In genomic region chr9:72491559-72492193, GRCm38 (mm10) we compare ENCODE assay signal across 8 mouse cellular contexts. TPM values are rescaled to one million over a fixed set of nuclear protein-coding genes. Genes with fewer than 3 reads are reported as not detected.
A peak's percentile ranks its signal among the peaks of the same experiment; 100 is the strongest.
DNase-seq lines count a peak whose midpoint lies in the region; ATAC-seq lines count a peak whose summit lies in the region.

No protein-coding gene starts in this region.

- H3K36me3 ChIP-seq in forebrain, embryonic 10.5 days (replicated peaks) = peaks cover 30% of the 10 kb centered on the region
- no peaks in the 10 kb centered on the region for H3K36me3 ChIP-seq in heart, embryonic 16.5 days (ENCODE audit: control insufficient read depth, insufficient read depth)
- H3K36me3 ChIP-seq in liver, embryonic 15.5 days (replicated peaks) = no peaks in the 10 kb centered on the region; the same call in 1 of the 2 replicates
- H3K36me3 ChIP-seq in neural tube, embryonic 12.5 days = peaks cover 13% of the 10 kb centered on the region

- peaks cover 16% of the 10 kb centered on the region for H3K4me1 ChIP-seq in forebrain, embryonic 10.5 days
- H3K4me1 ChIP-seq in heart, embryonic 16.5 days (ENCODE audit: control insufficient read depth, insufficient read depth, low read length) = peaks cover 9% of the 10 kb centered on the region; the same call in 1 of the 2 replicates
- H3K4me1 ChIP-seq in liver, embryonic 15.5 days (replicated peaks) = peaks cover 24% of the 10 kb centered on the region
- H3K4me1 ChIP-seq in neural tube, embryonic 12.5 days = peaks cover 12% of the 10 kb centered on the region; the same call in 1 of the 2 replicates

- H3K4me3 ChIP-seq in forebrain, embryonic 10.5 days = peak overlapping the region; percentile 85
- peak overlapping the region; percentile 72 for H3K4me3 ChIP-seq in heart, embryonic 16.5 days (ENCODE audit: low read length)
- peak overlapping the region; percentile 85 for H3K4me3 ChIP-seq in liver, embryonic 15.5 days (replicated peaks)
- H3K4me3 ChIP-seq in neural tube, embryonic 12.5 days = peak overlapping the region; percentile 76

- DNase-seq in c-Kit-negative CD71-positive TER-119-positive erythroid progenitor cells, embryonic 14.5 days (ENCODE audit: low read depth, low spot score) = peak; percentile 80
- DNase-seq in forebrain, embryonic 10.5 days (ENCODE audit: extremely low spot score, low spot score) = peak; percentile 93
- peak; percentile 95 to 97 for DNase-seq in kidney, postnatal 36 days
- peak; percentile 76 for DNase-seq in telencephalon, adult 2 months (ENCODE audit: low read depth, low spot score)

- H3K4me2 ChIP-seq in heart, embryonic 16.5 days (ENCODE audit: low read depth, low read length) = peak overlapping the region; percentile 95
- peak overlapping the region; percentile 91 for H3K4me2 ChIP-seq in liver, embryonic 15.5 days
- peak overlapping the region; percentile 77 for H3K4me2 ChIP-seq in neural tube, embryonic 12.5 days (replicated peaks)

- peak overlapping the region; percentile 96 for H3K27ac ChIP-seq in forebrain, embryonic 10.5 days
- peak overlapping the region; percentile 97 for H3K27ac ChIP-seq in heart, embryonic 16.5 days (ENCODE audit: low read length)
- H3K27ac ChIP-seq in liver, embryonic 15.5 days (replicated peaks) = peak overlapping the region; percentile 80
- H3K27ac ChIP-seq in neural tube, embryonic 12.5 days = peak overlapping the region; percentile 47

- peak overlapping the region; percentile 81 for H3K9ac ChIP-seq in heart, embryonic 16.5 days (ENCODE audit: low read length)
- H3K9ac ChIP-seq in liver, embryonic 15.5 days = peak overlapping the region; percentile 57
- H3K9ac ChIP-seq in neural tube, embryonic 12.5 days = peak overlapping the region; percentile 60

- no peaks in the 10 kb centered on the region for H3K27me3 ChIP-seq in forebrain, embryonic 10.5 days (ENCODE audit: poor library complexity, severe bottlenecking)
- no peaks in the 10 kb centered on the region for H3K27me3 ChIP-seq in heart, embryonic 16.5 days (ENCODE audit: control insufficient read depth, insufficient read depth, low read length)
- H3K27me3 ChIP-seq in liver, embryonic 15.5 days = no peaks in the 10 kb centered on the region
- no peaks in the 10 kb centered on the region for H3K27me3 ChIP-seq in neural tube, embryonic 12.5 days (replicated peaks)

- no peaks in the 10 kb centered on the region for H3K9me3 ChIP-seq in forebrain, embryonic 10.5 days
- no peaks in the 10 kb centered on the region for H3K9me3 ChIP-seq in heart, embryonic 16.5 days (replicated peaks; ENCODE audit: control insufficient read depth, low read length)
- H3K9me3 ChIP-seq in liver, embryonic 15.5 days (replicated peaks) = no peaks in the 10 kb centered on the region
- H3K9me3 ChIP-seq in neural tube, embryonic 12.5 days = no peaks in the 10 kb centered on the region

- 0% methylated on average over 32 of the region's 32 CpGs for WGBS in forebrain, embryonic 10.5 days
- WGBS in heart, embryonic 16.5 days = under 1% methylated on average over 32 of the region's 32 CpGs
- WGBS in liver, embryonic 15.5 days (ENCODE audit: insufficient replicate concordance) = 0% methylated on average over 32 of the region's 32 CpGs
- whole genome bisulfite sequencing in neural tube, embryonic 12.5 days = under 1% methylated on average over 32 of the region's 32 CpGs

- ATAC-seq in CD4-positive, CD25-positive, alpha-beta regulatory T cell, adult 4 months = peak; percentile 94
- peak; percentile 94 for ATAC-seq in heart, embryonic 16.5 days (replicated peaks; ENCODE audit: extremely low read depth, insufficient read depth, low FRiP score)
- ATAC-seq in liver, embryonic 15.5 days (ENCODE audit: insufficient read depth) = peak; percentile 89
- ATAC-seq in neural tube, embryonic 12.5 days (ENCODE audit: low FRiP score, low read depth) = peak; percentile 98

RNA-seq across cellular contexts. Expression of gene Tex9, which starts 0.3 kb away (rescaled TPM):
- polyA plus RNA-seq in CD4-positive, CD25-positive, alpha-beta regulatory T cell, adult 4 months (2017; shearing (Covaris generic)) = 1 to 10 TPM; 7.9 to 8.6 TPM
- polyA plus RNA-seq in forebrain, embryonic 10.5 days (2016; fragmentation: Nextera tagmentation; extraction: Ambion mirVana) = 75.5 and 89.5 TPM in 2 replicates
- polyA plus RNA-seq in heart, embryonic 16.5 days (2015; fragmentation: Nextera tagmentation; extraction: Ambion mirVana) = 14.4 and 15.2 TPM in 2 replicates
- 3.8 and 4.2 TPM in 2 replicates for polyA plus RNA-seq in liver, embryonic 15.5 days (2015; fragmentation: Nextera tagmentation; extraction: Ambion mirVana)
- polyA plus RNA-seq in neural tube, embryonic 12.5 days (2016; fragmentation: Nextera tagmentation; extraction: Ambion mirVana) = 46.5 and 48.7 TPM in 2 replicates

RNA-seq across cellular contexts. Expression of gene Rfx7, which starts 40.4 kb away (rescaled TPM):
- 10 to 100 TPM; 18.3 to 22.9 TPM for polyA plus RNA-seq in CD4-positive, CD25-positive, alpha-beta regulatory T cell, adult 4 months (2017; shearing (Covaris generic))
- 16.5 and 16.8 TPM in 2 replicates for polyA plus RNA-seq in forebrain, embryonic 10.5 days (2016; fragmentation: Nextera tagmentation; extraction: Ambion mirVana)
- 6.8 and 7.0 TPM in 2 replicates for polyA plus RNA-seq in heart, embryonic 16.5 days (2015; fragmentation: Nextera tagmentation; extraction: Ambion mirVana)
- 2.3 TPM in 2 replicates for polyA plus RNA-seq in liver, embryonic 15.5 days (2015; fragmentation: Nextera tagmentation; extraction: Ambion mirVana)
- polyA plus RNA-seq in neural tube, embryonic 12.5 days (2016; fragmentation: Nextera tagmentation; extraction: Ambion mirVana) = 17.4 and 20.8 TPM in 2 replicates

RNA-seq across cellular contexts. Expression of gene Mns1, which starts 53.9 kb away (rescaled TPM):
- polyA plus RNA-seq in CD4-positive, CD25-positive, alpha-beta regulatory T cell, adult 4 months (2017; shearing (Covaris generic)) = 10 to 100 TPM; 15.0 to 15.6 TPM
- polyA plus RNA-seq in forebrain, embryonic 10.5 days (2016; fragmentation: Nextera tagmentation; extraction: Ambion mirVana) = 61.8 and 67.6 TPM in 2 replicates
- 13.8 and 25.2 TPM in 2 replicates for polyA plus RNA-seq in heart, embryonic 16.5 days (2015; fragmentation: Nextera tagmentation; extraction: Ambion mirVana)
- 78.9 and 85.1 TPM in 2 replicates for polyA plus RNA-seq in liver, embryonic 15.5 days (2015; fragmentation: Nextera tagmentation; extraction: Ambion mirVana)
- 27.0 and 28.6 TPM in 2 replicates for polyA plus RNA-seq in neural tube, embryonic 12.5 days (2016; fragmentation: Nextera tagmentation; extraction: Ambion mirVana)

Comparison
In these comparisons a context has a peak if more than half of its experiments do, and no peak if none do; other contexts are left out.
1. Peak in every context shown above with its lines: DNase-seq, ATAC-seq, H3K4me3 ChIP-seq and H3K27ac ChIP-seq.
2. H3K27ac ChIP-seq: peak in every context shown above with its lines; median percentile 97 in heart, embryonic 16.5 days; 96 in forebrain, embryonic 10.5 days; 80 in liver, embryonic 15.5 days; 47 in neural tube, embryonic 12.5 days.